Mouse (Mus musculus): Measurements from ENCODE around the gene Entpd1.

GRCm38 (mm10) chr19:40563880-40564645, 48.1 kb upstream of the Entpd1 start:
- no peak for TF ChIP-seq EP300 (IDR thresholded peaks at IDR 0.05; ENCODE audit: insufficient read depth, low read depth, low read length)
- no peak for TF ChIP-seq CTCF (IDR thresholded peaks at IDR 0.05)
- no peak for TF ChIP-seq POLR2A (IDR thresholded peaks at IDR 0.05; ENCODE audit: insufficient read depth, low read depth, low read length)
